Mouse (Mus musculus): ENCODE results near the gene Bst2. TPM values are rescaled to one million over a fixed set of nuclear protein-coding genes. Genes with fewer than 3 reads are reported as not detected.
A peak's percentile ranks its signal among the peaks of the same experiment; 100 is the strongest.

Bst2 gene
- 10 to 100 TPM; 19.3 to 40.2 TPM for total RNA-seq (2021)
- long read RNA-seq, experiment 1, transcript Bst2-201 (5 exons, 792 nt): major isoform, 21 of 23 reads
- long read RNA-seq, experiment 1, partial matches to known transcripts: 2 of 23 reads
- long read RNA-seq, experiment 1, other reads (novel, unspliced or antisense): 0 of 23 reads
- long read RNA-seq, experiment 2, transcript Bst2-201 (5 exons, 792 nt): major isoform, 10 of 14 reads
- long read RNA-seq, experiment 2, partial matches to known transcripts: 3 of 14 reads
- long read RNA-seq, experiment 2, other reads (novel, unspliced or antisense): 1 of 14 reads

- DNase-seq: peak; percentile 94 to 96
Observed at GRCm38 (mm10) chr8:71537028-71537867, at the start of gene Bst2. Gene Bst2, minus strand, starts transcription at chr8:71537456.

GRCm38 (mm10) chr8:71586891-71587290 lies 49.6 kb upstream of the Bst2 start:
- peak in 1 of 2 experiments; percentile 63 for DNase-seq

GRCm38 (mm10) chr8:71580201-71580600 lies 42.9 kb upstream of the Bst2 start:
- DNase-seq: no peak

GRCm38 (mm10) chr8:71579476-71579875 lies 42.2 kb upstream of the Bst2 start:
- peak; percentile 75 to 83 for DNase-seq

- no peak for DNase-seq
Observed at GRCm38 (mm10) chr8:71579009-71579408, 41.8 kb upstream of the Bst2 start.

GRCm38 (mm10) chr8:71577856-71578387 lies 40.7 kb upstream of the Bst2 start:
- DNase-seq: no peak

- DNase-seq: no peak
Observed at GRCm38 (mm10) chr8:71575020-71575419, 37.8 kb upstream of the Bst2 start.

- DNase-seq: peak in 1 of 2 experiments; percentile 41
Observed at GRCm38 (mm10) chr8:71574426-71574825, 37.2 kb upstream of the Bst2 start.

GRCm38 (mm10) chr8:71572847-71573633 lies 35.8 kb upstream of the Bst2 start:
- peak; percentile 82 to 87 for DNase-seq

- DNase-seq: peak in 1 of 2 experiments; percentile 41
Observed at GRCm38 (mm10) chr8:71572077-71572476, 34.8 kb upstream of the Bst2 start.

GRCm38 (mm10) chr8:71570291-71570954 lies 33.2 kb upstream of the Bst2 start:
- DNase-seq: peak in 1 of 2 experiments; percentile 91

- peak; percentile 89 to 90 for DNase-seq
Observed at GRCm38 (mm10) chr8:71569366-71570290, 32.4 kb upstream of the Bst2 start.

- DNase-seq: no peak
Observed at GRCm38 (mm10) chr8:71568941-71569340, 31.7 kb upstream of the Bst2 start.

- peak; percentile 89 to 91 for DNase-seq
Observed at GRCm38 (mm10) chr8:71568387-71568937, 31.2 kb upstream of the Bst2 start, which contains the start of gene Slc27a1. Gene Slc27a1, plus strand, starts transcription at chr8:71568882.

GRCm38 (mm10) chr8:71567587-71567986 lies 30.3 kb upstream of the Bst2 start:
- DNase-seq: peak in 1 of 2 experiments; percentile 31

GRCm38 (mm10) chr8:71566501-71566900 lies 29.2 kb upstream of the Bst2 start, which contains the start of gene Nxnl1:
Gene Nxnl1, minus strand, starts transcription at chr8:71566601.
- DNase-seq: no peak

GRCm38 (mm10) chr8:71563992-71564391 lies 26.7 kb upstream of the Bst2 start:
- DNase-seq: no peak

GRCm38 (mm10) chr8:71562751-71563150 lies 25.5 kb upstream of the Bst2 start:
- DNase-seq: peak; percentile 85 to 90

- DNase-seq: peak; percentile 50 to 83
Observed at GRCm38 (mm10) chr8:71561401-71561800, 24.1 kb upstream of the Bst2 start.

- DNase-seq: no peak
Observed at GRCm38 (mm10) chr8:71560765-71561164, 23.5 kb upstream of the Bst2 start.
